Mouse (Mus musculus): ENCODE data around the gene Atp6v0c.

DNA sequence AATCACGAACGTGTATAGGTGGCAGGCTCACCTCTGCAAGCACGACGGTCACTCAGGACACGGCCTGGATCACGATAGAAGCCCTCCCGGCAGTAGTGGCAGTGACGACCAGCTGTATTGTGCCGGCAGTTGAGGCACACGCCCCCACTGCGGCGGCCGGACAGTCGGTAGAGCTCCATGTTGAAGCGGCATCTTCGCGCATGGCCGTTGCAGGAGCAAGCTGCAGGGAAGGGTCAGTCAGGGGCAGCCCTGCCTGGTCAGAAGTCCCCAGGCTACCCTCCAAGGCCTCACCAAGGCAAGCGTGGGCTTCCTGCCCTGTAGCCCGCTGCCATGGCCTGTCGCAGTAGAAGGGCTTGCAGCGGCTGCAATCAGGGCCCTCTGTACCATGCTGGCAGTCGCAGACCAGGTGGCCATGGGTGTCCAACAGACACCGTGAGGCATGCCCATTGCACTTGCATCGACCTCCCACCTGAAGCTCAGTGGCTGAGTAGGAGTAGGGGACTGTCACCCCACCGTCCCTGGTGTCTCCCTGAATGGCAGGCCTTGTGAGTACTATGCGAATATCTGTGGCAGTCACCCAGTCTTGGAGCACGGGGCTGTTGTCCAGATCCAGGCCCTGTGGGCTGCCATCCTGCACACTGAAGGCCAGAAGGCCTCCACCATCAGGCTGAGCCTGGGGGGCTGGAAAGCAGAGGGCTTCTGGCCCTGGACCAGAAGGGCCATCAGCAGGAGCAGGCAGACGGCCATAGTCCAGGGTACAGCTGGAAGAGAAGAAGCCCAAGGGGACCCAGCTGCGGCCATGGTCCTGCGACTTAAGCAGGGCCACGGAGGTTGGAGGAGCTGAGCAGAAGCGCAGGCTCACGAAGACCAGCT lies 38.5 kb upstream of the Atp6v0c start:
- TF ChIP-seq POLR2A (IDR thresholded peaks at IDR 0.05; ENCODE audit: borderline replicate concordance, extremely low read depth, insufficient read depth, insufficient read length, poor library complexity, severe bottlenecking), result no peak
- no peak for TF ChIP-seq CTCF (IDR thresholded peaks at IDR 0.05; ENCODE audit: borderline replicate concordance, extremely low read depth, insufficient read depth, insufficient read length)

Measured in brain, embryonic 14.5 days (tissue).